Comparison of ENCODE assay signal across 24 mouse cellular contexts in the genomic region with DNA sequence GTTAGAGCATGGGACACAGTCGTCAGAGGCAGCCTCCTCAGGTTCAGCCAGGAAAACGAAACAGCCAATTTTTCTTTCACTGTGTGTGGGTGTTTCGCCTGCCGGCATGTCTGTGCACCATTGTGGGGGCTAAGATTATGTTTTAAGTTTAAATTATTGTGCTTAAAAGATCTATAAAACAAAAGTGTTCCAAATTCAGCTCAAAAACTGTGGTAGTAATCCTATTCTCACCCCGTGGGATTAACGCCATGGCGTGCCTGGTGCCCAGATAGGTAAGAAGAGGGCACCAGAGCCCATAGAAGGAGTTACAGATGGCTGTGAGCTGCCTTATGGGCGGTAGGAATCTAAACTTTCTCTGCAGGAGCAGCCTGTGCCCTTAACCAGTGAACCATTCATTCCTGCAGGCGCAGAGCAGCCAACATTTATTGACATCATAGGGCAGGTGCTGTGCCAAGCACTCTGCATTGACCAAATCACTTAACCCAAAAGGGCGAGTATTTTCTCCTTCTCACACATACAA. TPM values are rescaled to one million over a fixed set of nuclear protein-coding genes. Genes with fewer than 3 reads are reported as not detected.
DNase-seq lines count a peak whose midpoint lies in the region; ATAC-seq and TF ChIP-seq lines count a peak whose summit lies in the region.
"Had no signal": no experiment of that assay in that cellular context is flagged by ENCODE, and none has a peak within 500 bp of the region (broad histone marks: within the 10 kb centered on the region; RNA-seq: fewer than 3 reads in every experiment).

No protein-coding gene starts in this region.

- TF ChIP-seq CTCF in small intestine, adult 2 months (IDR thresholded peaks at IDR 0.05; ENCODE audit: extremely low read depth, insufficient read length, insufficient replicate concordance, low read depth, low read length): no peak
- TF ChIP-seq CTCF in thymus, adult 2 months (IDR thresholded peaks at IDR 0.05; ENCODE audit: borderline replicate concordance, control insufficient read depth, extremely low read depth, insufficient read depth, low read length, poor library complexity): no peak

- no peak overlapping the region for H3K4me3 ChIP-seq in kidney, embryonic 14.5 days (ENCODE audit: low read length)
- H3K4me3 ChIP-seq in small intestine, adult 2 months (ENCODE audit: low read depth, low read length): no peak overlapping the region
- no peak overlapping the region for H3K4me3 ChIP-seq in thymus, adult 2 months (ENCODE audit: control insufficient read depth, insufficient read depth, low read length)
- H3K4me3 ChIP-seq: embryonic facial prominence, embryonic 13.5 days; gastrocnemius, adult 2 months; hindbrain, embryonic 12.5 days; limb, embryonic 13.5 days; lung, embryonic 15.5 days; midbrain, embryonic 13.5 days; neural tube, embryonic 12.5 days; stomach, embryonic 15.5 days had no signal

- H3K9ac ChIP-seq in kidney, embryonic 14.5 days (ENCODE audit: low read depth, low read length): no peak overlapping the region
- H3K9ac ChIP-seq: embryonic facial prominence, embryonic 13.5 days; hindbrain, embryonic 12.5 days; limb, embryonic 13.5 days; liver, embryonic 14.5 days; lung, embryonic 15.5 days; midbrain, embryonic 13.5 days; neural tube, embryonic 12.5 days; stomach, embryonic 15.5 days had no signal

- H3K4me2 ChIP-seq in kidney, embryonic 14.5 days (replicated peaks; ENCODE audit: low read depth, low read length): no peak overlapping the region
- H3K4me2 ChIP-seq: embryonic facial prominence, embryonic 13.5 days; heart, embryonic 11.5 days; hindbrain, embryonic 12.5 days; limb, embryonic 13.5 days; lung, embryonic 15.5 days; midbrain, embryonic 13.5 days; neural tube, embryonic 12.5 days; stomach, embryonic 15.5 days had no signal

- no peak overlapping the region for H3K27ac ChIP-seq in kidney, embryonic 14.5 days (ENCODE audit: low read depth, low read length)
- H3K27ac ChIP-seq in small intestine, adult 2 months (ENCODE audit: insufficient read depth, low read depth, low read length): peak overlapping the region; percentile 92; the same call in 1 of the 2 replicates
- no peak overlapping the region for H3K27ac ChIP-seq in thymus, adult 2 months (ENCODE audit: control insufficient read depth, insufficient read depth, low read length)
- H3K27ac ChIP-seq: embryonic facial prominence, embryonic 13.5 days; gastrocnemius, adult 2 months; hindbrain, embryonic 12.5 days; liver, embryonic 14.5 days; lung, embryonic 15.5 days; midbrain, embryonic 13.5 days; neural tube, embryonic 12.5 days; stomach, embryonic 15.5 days had no signal

- intact Hi-C loops in left cerebral cortex, postnatal 25 days (cut with DNase I): no loop called here

- peaks cover 23% of the 10 kb centered on the region for H3K4me1 ChIP-seq in kidney, embryonic 14.5 days (ENCODE audit: control insufficient read depth, insufficient read depth, low read length)
- peaks cover 29% of the 10 kb centered on the region for H3K4me1 ChIP-seq in small intestine, adult 2 months (ENCODE audit: control insufficient read depth, insufficient read depth, insufficient read length, low read length)
- H3K4me1 ChIP-seq in thymus, adult 2 months (replicated peaks; ENCODE audit: control insufficient read depth, insufficient read depth, low read length): no peaks in the 10 kb centered on the region

- ATAC-seq in kidney, embryonic 14.5 days (ENCODE audit: low FRiP score, low TSS enrichment): peak; percentile 12; the same call in 1 of the 2 replicates
- ATAC-seq: forebrain, embryonic 14.5 days; midbrain, embryonic 13.5 days; Patski had no signal

- WGBS in kidney, embryonic 14.5 days: 58% methylated on average over 10 of the region's 10 CpGs
- WGBS in small intestine, adult 2 months: 90% methylated on average over 10 of the region's 10 CpGs
- 95% methylated on average over 10 of the region's 10 CpGs for WGBS in thymus, adult 2 months

- no peaks in the 10 kb centered on the region; the same call in 1 of the 2 replicates for H3K36me3 ChIP-seq in kidney, embryonic 14.5 days (ENCODE audit: control insufficient read depth, insufficient read depth, low read length)
- peaks cover 54% of the 10 kb centered on the region for H3K36me3 ChIP-seq in small intestine, adult 2 months (ENCODE audit: control insufficient read depth, insufficient read depth, low read length)
- no peaks in the 10 kb centered on the region for H3K36me3 ChIP-seq in thymus, adult 2 months (ENCODE audit: control insufficient read depth, insufficient read depth, low read length)
- H3K36me3 ChIP-seq: hindbrain, embryonic 12.5 days; midbrain, embryonic 13.5 days; neural tube, embryonic 12.5 days had no signal

- DNase-seq in left cerebral cortex, postnatal 25 days (ENCODE audit: low spot score in 2 of 2): peak; percentile 49 to 73
- no peak for DNase-seq in left cerebral cortex, adult 8-10 months (ENCODE audit: low spot score in 2 of 2)
- DNase-seq in kidney, adult 18-20 months: peak; percentile 64
- no peak for DNase-seq in thymus, adult 2 months
- DNase-seq in thymus, postnatal 25 days: no peak
- DNase-seq: adrenal gland, adult 8-10 months; cerebellum, adult 9-10 months; gastrocnemius, adult 2 months; heart, postnatal 14 days had no signal

- H3K9me3 ChIP-seq in kidney, embryonic 14.5 days (ENCODE audit: control insufficient read depth, low read length): no peaks in the 10 kb centered on the region
- H3K9me3 ChIP-seq: embryonic facial prominence, embryonic 13.5 days; hindbrain, embryonic 12.5 days; limb, embryonic 13.5 days; lung, embryonic 15.5 days; midbrain, embryonic 13.5 days; neural tube, embryonic 12.5 days; stomach, embryonic 15.5 days had no signal

- H3K27me3 ChIP-seq in kidney, embryonic 14.5 days (ENCODE audit: control insufficient read depth, insufficient read depth, low read length): no peaks in the 10 kb centered on the region
- no peaks in the 10 kb centered on the region for H3K27me3 ChIP-seq in small intestine, adult 2 months (ENCODE audit: control insufficient read depth, insufficient read depth, low read length)
- no peaks in the 10 kb centered on the region for H3K27me3 ChIP-seq in thymus, adult 2 months (ENCODE audit: control insufficient read depth, insufficient read depth, low read length)
- H3K27me3 ChIP-seq: embryonic facial prominence, embryonic 13.5 days; hindbrain, embryonic 12.5 days; limb, embryonic 13.5 days; lung, embryonic 15.5 days; midbrain, embryonic 13.5 days; neural tube, embryonic 12.5 days; Patski; stomach, embryonic 15.5 days had no signal

- no peak for TF ChIP-seq POLR2A in small intestine, adult 2 months (IDR thresholded peaks at IDR 0.05; ENCODE audit: low read depth, low read length)
- no peak for TF ChIP-seq POLR2A in thymus, adult 2 months (IDR thresholded peaks at IDR 0.05; ENCODE audit: control insufficient read depth, extremely low read depth, insufficient read depth, low read length, poor library complexity)

RNA-seq across cellular contexts. Expression of a gene that starts 18.3 kb away (rescaled TPM):
- 10 to 100 TPM; 13.2 to 24.9 TPM for total RNA-seq in left cerebral cortex, postnatal 25 days (2021)
- total RNA-seq in left cerebral cortex, adult 8-10 months (2022): 10 to 100 TPM; 23.9 to 27.8 (median 25.1) TPM
- 10.1 and 11.3 TPM in 2 replicates for polyA plus RNA-seq in kidney, embryonic 14.5 days (2014; fragmentation: Nextera tagmentation; extraction: Ambion mirVana)
- polyA plus RNA-seq in small intestine, adult 2 months (2012; rRNA removed): 101 and 257 TPM in 2 replicates
- 12.1 and 12.9 TPM in 2 replicates for polyA plus RNA-seq in thymus, adult 2 months (2012; rRNA removed)

RNA-seq across cellular contexts. Expression of a gene that starts 19.8 kb away (rescaled TPM):
- total RNA-seq in left cerebral cortex, postnatal 25 days (2021): under 1 TPM; 0.23 to 0.94 TPM
- 1 to 10 TPM in 1 of 4 experiments, under 1 TPM in 3; 0.26 to 1.1 (median 0.78) TPM for total RNA-seq in left cerebral cortex, adult 8-10 months (2022)
- 1.5 and 2.7 TPM in 2 replicates for polyA plus RNA-seq in kidney, embryonic 14.5 days (2014; fragmentation: Nextera tagmentation; extraction: Ambion mirVana)
- polyA plus RNA-seq in small intestine, adult 2 months (2012; rRNA removed): 0.14 and 0.46 TPM in 2 replicates
- polyA plus RNA-seq in thymus, adult 2 months (2012; rRNA removed): 0.56 and 9.1 TPM in 2 replicates
- total RNA-seq: megakaryocyte progenitor cell, adult 5-6 weeks had no signal

RNA-seq across cellular contexts. Expression of a gene that starts 37.9 kb away (rescaled TPM):
- under 1 TPM in 1 of 2 experiments, not detected in 1; 0.23 TPM for total RNA-seq in left cerebral cortex, postnatal 25 days (2021)
- under 1 TPM in 3 of 4 experiments, not detected in 1; 0.19 to 0.55 (median 0.34) TPM for total RNA-seq in left cerebral cortex, adult 8-10 months (2022)
- not detected in 2 replicates for polyA plus RNA-seq in kidney, embryonic 14.5 days (2014; fragmentation: Nextera tagmentation; extraction: Ambion mirVana)
- not detected in 2 replicates for polyA plus RNA-seq in small intestine, adult 2 months (2012; rRNA removed)
- 0.50 TPM in 1 of 2 replicates, not detected in the other for polyA plus RNA-seq in thymus, adult 2 months (2012; rRNA removed)
- total RNA-seq: gastrocnemius, adult 2 months; heart, postnatal 14 days; megakaryocyte progenitor cell, adult 5-6 weeks had no signal
- polyA plus RNA-seq: embryonic facial prominence, embryonic 13.5 days; forebrain, embryonic 14.5 days; heart, embryonic 11.5 days; hindbrain, embryonic 12.5 days; large intestine, adult 2 months; limb, embryonic 13.5 days; liver, embryonic 14.5 days; midbrain, embryonic 13.5 days; neural tube, embryonic 12.5 days; Patski; stomach, embryonic 15.5 days had no signal

RNA-seq across cellular contexts. Expression of a gene that starts 51.6 kb away (rescaled TPM):
- total RNA-seq in left cerebral cortex, postnatal 25 days (2021): 100 to 1,000 TPM; 151 to 152 TPM
- 100 to 1,000 TPM; 137 to 162 (median 150) TPM for total RNA-seq in left cerebral cortex, adult 8-10 months (2022)
- polyA plus RNA-seq in kidney, embryonic 14.5 days (2014; fragmentation: Nextera tagmentation; extraction: Ambion mirVana): 6.7 and 7.6 TPM in 2 replicates
- 15.4 and 63.9 TPM in 2 replicates for polyA plus RNA-seq in small intestine, adult 2 months (2012; rRNA removed)
- 0.65 and 0.89 TPM in 2 replicates for polyA plus RNA-seq in thymus, adult 2 months (2012; rRNA removed)
- total RNA-seq: megakaryocyte progenitor cell, adult 5-6 weeks had no signal

RNA-seq across cellular contexts. Expression of a gene that starts 55.1 kb away (rescaled TPM):
- 100 to 1,000 TPM; 170 to 176 TPM for total RNA-seq in left cerebral cortex, postnatal 25 days (2021)
- total RNA-seq in left cerebral cortex, adult 8-10 months (2022): 100 to 1,000 TPM; 139 to 172 (median 159) TPM
- polyA plus RNA-seq in kidney, embryonic 14.5 days (2014; fragmentation: Nextera tagmentation; extraction: Ambion mirVana): 0.57 and 0.66 TPM in 2 replicates
- 2.9 and 4.0 TPM in 2 replicates for polyA plus RNA-seq in small intestine, adult 2 months (2012; rRNA removed)
- 0.65 and 1.0 TPM in 2 replicates for polyA plus RNA-seq in thymus, adult 2 months (2012; rRNA removed)
- total RNA-seq: gastrocnemius, adult 2 months; megakaryocyte progenitor cell, adult 5-6 weeks had no signal

Comparison
In these comparisons a context has a peak if more than half of its experiments do, and no peak if none do; other contexts are left out.
1. DNase-seq: peak in left cerebral cortex, postnatal 25 days (2 of 2) and kidney, adult 18-20 months (single experiment); none in left cerebral cortex, adult 8-10 months (0 of 2), thymus, adult 2 months (single experiment) and thymus, postnatal 25 days (single experiment).